Mouse (Mus musculus) lung, postnatal 36 days (tissue): Measurements from ENCODE around the gene Dclk2.

Source experiments
- DNase-seq: peaks from one replicate; pipeline ENCODE4 v3.0.0; 2022; ENCODE audit warnings: mixed read lengths

Dclk2 gene

DNA sequence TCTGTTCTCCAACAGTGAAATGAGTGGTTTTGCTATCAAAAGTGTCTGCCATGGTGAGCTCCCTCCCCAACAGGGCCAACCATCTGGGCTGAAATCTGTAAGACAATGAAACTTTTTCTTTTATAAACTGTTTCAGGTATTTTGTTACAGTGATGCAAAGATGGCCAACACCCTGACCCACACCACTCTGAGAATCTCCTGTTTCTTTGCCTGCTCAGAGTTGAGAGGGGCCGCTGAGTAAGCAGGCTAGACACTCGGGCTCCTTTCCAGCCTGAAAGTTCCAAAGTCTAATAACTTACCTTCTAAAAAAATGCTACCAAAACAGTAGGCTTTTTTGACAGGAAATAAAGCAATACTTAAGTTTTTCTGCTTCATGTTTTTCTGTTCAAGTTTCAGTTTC is 78.2 kb downstream of the Dclk2 start:
- no peak for DNase-seq

GRCm38 (mm10) chr3:86839606-86840005 is 81.0 kb downstream of the Dclk2 start:
- DNase-seq: no peak

DNA sequence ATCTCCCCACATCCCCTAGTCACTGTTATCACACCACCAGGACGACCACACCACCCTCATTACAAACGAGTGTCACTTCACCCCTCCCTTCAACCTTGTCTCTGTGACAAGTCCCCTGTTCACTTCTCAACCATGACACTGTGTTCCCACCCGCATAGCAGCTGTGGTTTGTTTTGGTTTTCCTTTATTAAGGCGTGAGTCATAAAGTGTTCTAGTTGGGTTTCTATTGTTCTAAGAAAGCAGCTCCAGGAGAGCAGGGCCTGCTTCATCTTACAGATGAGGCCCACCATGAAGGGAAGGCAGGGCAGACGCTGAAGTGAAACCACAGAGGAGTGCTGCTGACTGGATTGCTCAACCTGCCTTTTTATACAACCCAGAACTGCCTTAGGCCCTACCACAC is 83.3 kb downstream of the Dclk2 start:
- DNase-seq: no peak

DNA sequence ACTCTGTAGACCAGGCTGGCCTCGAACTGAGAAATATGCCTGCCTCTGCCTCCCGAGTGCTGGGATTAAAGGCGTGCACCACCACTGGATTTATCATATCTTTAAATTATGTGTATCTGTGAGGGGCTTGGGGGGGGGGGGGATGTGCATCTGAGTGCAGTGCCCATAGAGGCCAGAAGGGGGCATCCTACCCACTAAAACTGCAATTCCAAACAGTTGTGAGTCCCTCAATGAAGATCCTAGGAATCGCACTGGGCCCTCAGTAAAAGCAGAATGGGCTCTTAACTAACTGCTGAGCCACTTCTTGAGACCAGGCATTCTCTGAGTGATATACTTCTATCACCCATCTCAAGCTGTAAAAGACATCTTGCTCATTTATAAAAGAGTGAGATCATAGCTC is 85.5 kb downstream of the Dclk2 start:
- no peak for DNase-seq

- no peak for DNase-seq
Observed at GRCm38 (mm10) chr3:86834341-86834740, 86.3 kb downstream of the Dclk2 start.

- no peak for DNase-seq
Observed at GRCm38 (mm10) chr3:86832591-86833267, 87.9 kb downstream of the Dclk2 start.

DNA sequence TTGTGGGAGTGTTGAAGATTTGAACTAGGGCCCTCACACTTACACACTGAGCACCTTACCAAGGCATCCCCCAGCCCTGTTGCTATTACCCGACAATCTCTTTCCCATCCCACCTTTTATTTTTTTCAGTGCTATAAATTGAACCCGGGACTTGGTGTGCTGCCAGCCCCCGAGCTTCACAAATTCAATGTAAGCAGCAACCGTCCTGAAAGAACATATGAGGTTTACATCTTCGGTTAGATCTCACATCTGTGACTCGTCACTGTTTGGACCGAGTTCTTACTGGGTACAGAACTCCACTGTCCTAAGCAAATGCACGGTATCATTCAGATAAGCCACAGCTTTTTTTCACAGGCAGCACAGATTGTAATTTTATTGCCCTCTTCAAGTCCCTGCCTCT is 88.5 kb downstream of the Dclk2 start:
- no peak for DNase-seq

- no peak for DNase-seq
Observed at GRCm38 (mm10) chr3:86827506-86827905, 93.1 kb downstream of the Dclk2 start.

- DNase-seq: no peak
Observed at GRCm38 (mm10) chr3:86821383-86821782, 99.3 kb downstream of the Dclk2 start.

GRCm38 (mm10) chr3:86820344-86820743 is 100.3 kb downstream of the Dclk2 start:
- DNase-seq: no peak

- DNase-seq: no peak
Observed at GRCm38 (mm10) chr3:86819372-86819771, 101.3 kb downstream of the Dclk2 start.

DNA sequence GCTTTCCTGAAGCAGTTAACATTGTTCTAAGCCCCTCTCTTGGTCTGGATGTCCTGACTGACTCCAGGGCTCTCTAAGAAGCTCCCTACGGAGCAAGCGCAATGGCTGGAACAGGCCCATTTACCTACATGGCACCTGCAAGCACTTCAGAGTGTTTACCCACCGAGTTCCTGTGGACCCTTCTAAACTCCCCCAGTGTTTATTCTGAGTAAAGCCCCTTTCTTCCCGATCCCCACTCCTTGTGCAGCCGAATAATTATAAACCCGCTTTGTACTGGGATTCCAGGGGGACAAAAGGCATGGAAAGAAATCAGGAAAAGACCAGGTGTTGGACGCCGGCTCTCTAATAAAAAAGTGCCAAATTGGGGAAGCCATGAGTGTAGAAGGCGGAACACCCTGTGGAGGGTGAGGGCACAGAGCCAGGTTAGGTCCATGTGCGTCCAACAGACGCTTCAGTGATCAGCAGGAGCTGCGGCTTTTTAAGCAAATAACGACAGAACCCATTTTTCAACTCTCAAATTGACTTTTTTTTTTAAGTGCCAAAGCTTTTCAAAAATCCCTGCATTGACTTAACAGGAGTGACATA is 102.6 kb downstream of the Dclk2 start:
- no peak for DNase-seq

DNA sequence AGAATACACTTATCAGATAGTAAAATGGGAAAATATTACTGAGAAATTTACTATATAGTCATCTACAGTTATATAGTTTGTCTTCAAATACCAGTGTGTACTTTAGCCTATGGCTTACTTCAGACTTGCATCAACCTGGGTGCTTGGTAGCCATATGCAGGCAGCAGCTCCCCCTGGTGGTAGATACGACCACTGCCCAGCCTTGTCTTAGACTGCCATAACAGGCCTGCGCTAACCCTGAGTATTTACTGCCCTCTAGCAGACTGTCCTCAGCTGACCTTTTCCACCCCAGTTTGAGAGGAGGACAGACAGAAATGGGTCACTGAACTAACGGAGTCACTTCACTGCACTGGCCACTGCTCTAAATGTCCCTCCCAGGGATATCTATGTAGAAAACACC is 108.0 kb downstream of the Dclk2 start:
- DNase-seq: peak; percentile 91

DNA sequence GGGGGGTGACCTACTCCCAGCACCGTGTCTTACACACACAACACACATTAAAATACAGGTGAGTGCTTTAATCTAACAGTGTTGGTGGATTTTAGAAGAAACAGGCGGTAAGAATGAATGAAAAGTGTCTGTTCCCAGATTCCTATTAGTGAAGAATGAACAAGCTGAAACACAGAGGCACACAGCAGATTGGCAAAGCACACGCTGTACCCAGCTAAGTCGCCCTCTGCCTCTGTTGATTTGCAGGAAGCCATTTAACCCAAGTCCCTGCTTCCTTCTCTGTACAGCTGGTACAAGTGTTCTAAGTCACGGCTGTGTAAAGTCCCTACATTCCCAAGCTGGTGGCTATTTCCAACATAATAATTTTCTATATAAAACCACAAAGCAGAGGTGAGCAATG is 109.7 kb downstream of the Dclk2 start:
- no peak for DNase-seq

- DNase-seq: no peak
Observed at GRCm38 (mm10) chr3:86809646-86810045, 111.0 kb downstream of the Dclk2 start.

DNA sequence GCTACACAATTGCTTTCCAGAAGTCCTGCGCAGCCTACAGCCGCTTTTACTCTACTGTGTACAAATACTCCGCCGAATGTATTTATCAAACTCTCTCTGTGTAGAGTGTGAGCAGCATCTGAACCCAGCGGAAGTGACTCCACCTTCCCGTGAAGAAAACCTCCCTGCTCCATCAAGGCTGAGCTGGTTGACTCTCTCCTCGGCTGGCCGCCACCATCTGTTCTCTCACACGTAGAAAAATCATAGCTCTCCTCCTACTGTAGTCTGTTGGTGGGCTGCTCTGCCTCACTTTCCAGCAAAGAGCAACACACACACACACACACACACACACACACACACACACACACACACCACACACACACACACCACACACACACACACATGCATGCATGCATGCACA is 111.5 kb downstream of the Dclk2 start:
- no peak for DNase-seq

DNA sequence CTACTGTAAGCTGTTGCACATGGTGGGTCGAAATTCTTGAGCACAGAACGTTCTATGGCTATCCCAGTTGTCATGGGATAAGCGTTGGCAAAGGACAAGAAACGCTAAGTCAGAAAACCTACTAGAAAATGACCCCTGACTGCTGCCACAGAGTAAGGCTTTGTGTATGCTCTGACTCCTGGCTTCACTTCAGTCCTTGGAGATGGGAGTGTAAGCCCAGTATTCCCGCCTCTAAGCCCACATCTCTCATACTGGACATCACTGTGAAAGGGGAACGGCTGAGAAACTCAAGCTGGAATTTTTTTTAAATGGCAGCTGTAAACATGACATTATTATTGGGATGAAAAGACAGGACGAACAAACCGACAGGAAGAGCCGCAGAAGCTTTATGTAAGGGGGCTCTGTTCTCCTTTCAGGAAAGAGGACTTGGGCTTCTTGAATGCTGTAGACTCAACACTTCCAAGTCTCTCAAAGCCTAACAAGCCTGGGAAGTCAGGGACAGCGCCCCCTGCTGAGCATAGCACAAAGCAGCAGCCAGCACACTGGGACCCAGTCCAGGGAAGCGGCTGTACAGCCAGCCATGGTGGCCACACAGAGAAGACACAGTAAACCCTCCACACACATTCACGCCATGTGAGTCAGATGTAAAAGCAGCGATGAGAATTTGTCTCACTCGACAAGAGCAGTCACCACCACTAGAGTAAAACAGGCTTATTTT is 112.7 kb downstream of the Dclk2 start:
- DNase-seq: peak; percentile 41

GRCm38 (mm10) chr3:86806834-86807233 is 113.8 kb downstream of the Dclk2 start:
- DNase-seq: no peak

DNA sequence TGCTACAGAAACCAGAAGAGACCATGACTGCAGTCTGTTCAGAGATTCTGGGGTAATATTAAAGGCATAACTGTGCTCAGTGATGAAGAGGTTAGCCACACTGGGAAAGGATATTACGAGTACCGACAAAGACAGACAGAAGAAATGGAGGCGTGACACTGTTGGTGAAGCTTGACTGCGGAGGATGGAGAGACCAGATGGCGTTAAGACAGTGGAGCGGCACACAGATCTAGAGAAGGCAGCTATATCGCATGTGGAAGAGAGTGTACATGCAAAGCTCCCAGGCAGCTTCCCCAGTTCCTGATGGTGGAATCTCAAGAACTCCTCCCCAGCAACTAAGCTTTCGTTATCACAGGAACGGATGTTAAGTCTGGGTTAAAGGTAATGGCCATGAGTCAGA is 116.4 kb downstream of the Dclk2 start:
- DNase-seq: no peak

GRCm38 (mm10) chr3:86802825-86803224 is 117.8 kb downstream of the Dclk2 start:
- no peak for DNase-seq

- DNase-seq: no peak
Observed at GRCm38 (mm10) chr3:86800841-86801240, 119.8 kb downstream of the Dclk2 start.

GRCm38 (mm10) chr3:86799041-86799440 is 121.6 kb downstream of the Dclk2 start:
- no peak for DNase-seq

GRCm38 (mm10) chr3:86797871-86798460 is 122.7 kb downstream of the Dclk2 start:
- no peak for DNase-seq

GRCm38 (mm10) chr3:86796716-86797115 is 123.9 kb downstream of the Dclk2 start:
- peak; percentile 18 for DNase-seq
